Mouse (Mus musculus) liver, embryonic 15.5 days (tissue): ENCODE measurements at regions not wholly inside any gene's neighbourhood (a gene's known extent, or its start where the extent isn't known, plus 50 kb on each side); places are given as distances from the start of the nearest gene placed in this dataset.
"Not testable (repeated sequence)": the region's sequence is repeated elsewhere in the genome, so short reads cannot be mapped to it uniquely, and the experiment has no call there.

Source experiments
- ATAC-seq: fragments of 200-750 bp; cut with Nextera tagmentation; 2 replicates; pipeline ENCODE4 v1.8.0; 2017; ENCODE audit warnings: moderate number of reproducible peaks, mild to moderate bottlenecking, moderate library complexity; ENCODE audit not compliant: insufficient read depth
- H3K27ac ChIP-seq: fragments of 300-500 bp; sonication (generic); replicated peaks from 2 replicates; pipeline ENCODE4 v1.5.1; 2015; ENCODE audit warnings: mild to moderate bottlenecking, inconsistent platforms
- H3K27me3 ChIP-seq: fragments of 300-500 bp; sonication (generic); 2 replicates; pipeline ENCODE4 v1.6.1; 2015; ENCODE audit warnings: mild to moderate bottlenecking, inconsistent platforms
- H3K36me3 ChIP-seq: fragments of 300-500 bp; sonication (generic); replicated peaks from 2 replicates; pipeline ENCODE4 v1.6.1; 2015; ENCODE audit warnings: moderate library complexity, mild to moderate bottlenecking, inconsistent platforms
- H3K4me1 ChIP-seq: fragments of 300-500 bp; sonication (generic); replicated peaks from 2 replicates; pipeline ENCODE4 v1.6.1; 2015; ENCODE audit warnings: inconsistent platforms
- H3K4me2 ChIP-seq: fragments of 300-500 bp; sonication (generic); 2 replicates; pipeline ENCODE4 v1.6.1; 2015; ENCODE audit warnings: moderate library complexity, mild to moderate bottlenecking, inconsistent platforms
- H3K4me3 ChIP-seq: fragments of 300-500 bp; sonication (generic); replicated peaks from 2 replicates; pipeline ENCODE4 v1.5.1; 2015; ENCODE audit warnings: mild to moderate bottlenecking, inconsistent platforms
- H3K9ac ChIP-seq: fragments of 300-500 bp; sonication (generic); 2 replicates; pipeline ENCODE4 v1.6.1; 2015; ENCODE audit warnings: moderate library complexity, mild to moderate bottlenecking, inconsistent platforms
- H3K9me3 ChIP-seq: fragments of 300-500 bp; sonication (generic); replicated peaks from 2 replicates; pipeline ENCODE4 v1.6.1; 2016; ENCODE audit warnings: inconsistent platforms
- WGBS: fragments of 180-500 bp; shearing (Covaris S2); methylation state at CpG from one replicate; pipeline ENCODE4 v1.1.7; 2015; ENCODE audit warnings: mixed read lengths; ENCODE audit not compliant: insufficient replicate concordance; 5-methylcytosine and 5-hydroxymethylcytosine counted together

- H3K27me3 ChIP-seq: no peaks in the 10 kb centered on the region
- H3K27ac ChIP-seq: no peak overlapping the region
- no peak overlapping the region for H3K9ac ChIP-seq
- H3K9me3 ChIP-seq: no peaks in the 10 kb centered on the region
- H3K4me2 ChIP-seq: no peak overlapping the region
- 54% methylated on average over 5 of the region's 5 CpGs for WGBS
- no peaks in the 10 kb centered on the region for H3K36me3 ChIP-seq
- H3K4me3 ChIP-seq: no peak overlapping the region
- no peak for ATAC-seq
- H3K4me1 ChIP-seq: no peaks in the 10 kb centered on the region
Measured at GRCm38 (mm10) chr17:42956588-42956987, 59.8 kb upstream of the Tnfrsf21 start.

- no peaks in the 10 kb centered on the region for H3K9me3 ChIP-seq
- no peak overlapping the region for H3K27ac ChIP-seq
- no peak overlapping the region for H3K4me3 ChIP-seq
- no peaks in the 10 kb centered on the region for H3K27me3 ChIP-seq
- WGBS: 33% methylated on average over 2 of the region's 2 CpGs
- H3K4me2 ChIP-seq: no peak overlapping the region
- no peaks in the 10 kb centered on the region for H3K4me1 ChIP-seq
- H3K9ac ChIP-seq: no peak overlapping the region
- no peaks in the 10 kb centered on the region for H3K36me3 ChIP-seq
- ATAC-seq: no peak
Measured at GRCm38 (mm10) chr17:42954722-42955121, 61.6 kb upstream of the Tnfrsf21 start.

- Histone ChIP-seq H3K4me3 (no peak overlapping the region), H3K9ac (no peak overlapping the region), H3K27me3 (no peaks in the 10 kb centered on the region), H3K9me3 (no peaks in the 10 kb centered on the region), H3K27ac (no peak overlapping the region), H3K36me3 (no peaks in the 10 kb centered on the region), H3K4me2 (no peak overlapping the region), H3K4me1 (peaks cover 5% of the 10 kb centered on the region)
- ATAC-seq: peak; percentile 64
- WGBS: 64% methylated on average over 2 of the region's 2 CpGs
Measured at GRCm38 (mm10) chr17:42944453-42944852, 68.0 kb upstream of the Cd2ap start.

GRCm38 (mm10) chr17:42943272-42943696 lies 66.8 kb upstream of the Cd2ap start:
- Histone ChIP-seq H3K4me3 (no peak overlapping the region), H3K4me2 (no peak overlapping the region), H3K9ac (no peak overlapping the region), H3K36me3 (no peaks in the 10 kb centered on the region), H3K9me3 (no peaks in the 10 kb centered on the region), H3K27me3 (no peaks in the 10 kb centered on the region), H3K4me1 (peaks cover 5% of the 10 kb centered on the region), H3K27ac (no peak overlapping the region)
- ATAC-seq: peak; percentile 22; the same call in 1 of the 2 replicates
- WGBS: 3% methylated on average over 9 of the region's 9 CpGs

GRCm38 (mm10) chr17:42939476-42939875 lies 63.0 kb upstream of the Cd2ap start:
- ATAC-seq: no peak

GRCm38 (mm10) chr17:42938579-42938978 lies 62.1 kb upstream of the Cd2ap start:
- no peaks in the 10 kb centered on the region for H3K27me3 ChIP-seq
- H3K9ac ChIP-seq: no peak overlapping the region
- H3K4me1 ChIP-seq: no peaks in the 10 kb centered on the region; the same call in 1 of the 2 replicates
- no peak for ATAC-seq
- no peaks in the 10 kb centered on the region for H3K9me3 ChIP-seq
- H3K4me3 ChIP-seq: no peak overlapping the region
- no peak overlapping the region for H3K4me2 ChIP-seq
- 19% methylated on average over 1 of the region's 1 CpGs for WGBS
- no peak overlapping the region for H3K27ac ChIP-seq
- H3K36me3 ChIP-seq: no peaks in the 10 kb centered on the region

More at GRCm38 (mm10) chr17:42939476-42939875, 63.0 kb upstream of the Cd2ap start:
- H3K4me1 ChIP-seq: peaks cover 4% of the 10 kb centered on the region; the same call in 1 of the 2 replicates
- no peak overlapping the region for H3K4me3 ChIP-seq
- no peaks in the 10 kb centered on the region for H3K27me3 ChIP-seq
- H3K4me2 ChIP-seq: no peak overlapping the region
- 35% methylated on average over 7 of the region's 7 CpGs for WGBS
- no peak overlapping the region for H3K9ac ChIP-seq
- no peak overlapping the region for H3K27ac ChIP-seq
- no peaks in the 10 kb centered on the region for H3K36me3 ChIP-seq
- no peaks in the 10 kb centered on the region for H3K9me3 ChIP-seq

GRCm38 (mm10) chr17:42937480-42937879 lies 61.0 kb upstream of the Cd2ap start:
- not testable (repeated sequence) for ATAC-seq, H3K27me3 ChIP-seq, H3K9ac ChIP-seq, H3K27ac ChIP-seq, H3K9me3 ChIP-seq, H3K4me3 ChIP-seq, H3K36me3 ChIP-seq, H3K4me2 ChIP-seq, H3K4me1 ChIP-seq
- 51% methylated on average over 3 of the region's 3 CpGs for WGBS

GRCm38 (mm10) chr17:42934068-42934467 lies 57.6 kb upstream of the Cd2ap start:
- no peaks in the 10 kb centered on the region for H3K4me1 ChIP-seq
- H3K4me2 ChIP-seq: no peak overlapping the region
- 54% methylated on average over 3 of the region's 3 CpGs for WGBS
- H3K9me3 ChIP-seq: no peaks in the 10 kb centered on the region
- no peaks in the 10 kb centered on the region for H3K27me3 ChIP-seq
- H3K36me3 ChIP-seq: no peaks in the 10 kb centered on the region
- ATAC-seq: no peak
- H3K9ac ChIP-seq: no peak overlapping the region
- no peak overlapping the region for H3K27ac ChIP-seq
- H3K4me3 ChIP-seq: no peak overlapping the region

- Histone ChIP-seq H3K4me1 (no peaks in the 10 kb centered on the region), H3K27ac (no peak overlapping the region), H3K36me3 (no peaks in the 10 kb centered on the region), H3K9me3 (no peaks in the 10 kb centered on the region), H3K4me2 (no peak overlapping the region), H3K4me3 (no peak overlapping the region), H3K27me3 (no peaks in the 10 kb centered on the region), H3K9ac (no peak overlapping the region)
- 68% methylated on average over 7 of the region's 7 CpGs for WGBS
- no peak for ATAC-seq
Measured at GRCm38 (mm10) chr17:42933335-42934004, 57.0 kb upstream of the Cd2ap start.

GRCm38 (mm10) chr17:42927320-42927719 lies 50.9 kb upstream of the Cd2ap start:
- H3K27ac ChIP-seq: no peak overlapping the region
- H3K4me2 ChIP-seq: no peak overlapping the region
- H3K4me3 ChIP-seq: no peak overlapping the region
- no peaks in the 10 kb centered on the region for H3K4me1 ChIP-seq
- H3K36me3 ChIP-seq: no peaks in the 10 kb centered on the region
- no peaks in the 10 kb centered on the region for H3K27me3 ChIP-seq
- WGBS: 66% methylated on average over 4 of the region's 4 CpGs
- ATAC-seq: no peak
- H3K9me3 ChIP-seq: no peaks in the 10 kb centered on the region
- H3K9ac ChIP-seq: no peak overlapping the region
